Mouse (Mus musculus): ENCODE data around the gene Acsf2. TPM values are rescaled to one million over a fixed set of nuclear protein-coding genes. Genes with fewer than 3 reads are reported as not detected.
"Not testable (repeated sequence)": the region's sequence is repeated elsewhere in the genome, so short reads cannot be mapped to it uniquely, and the experiment has no call there.

Gene Acsf2
- 100 to 1,000 TPM; 143 to 171 TPM for total RNA-seq (2021)
- long read RNA-seq, experiment 1, transcript Acsf2-201 (16 exons, 3,154 nt): major isoform, 21 of 60 reads
- long read RNA-seq, experiment 1, partial matches to known transcripts: 36 of 60 reads
- long read RNA-seq, experiment 1, other reads (novel, unspliced or antisense): 3 of 60 reads
- long read RNA-seq, experiment 2, partial matches to known transcripts: 25 of 31 reads
- long read RNA-seq, experiment 2, other reads (novel, unspliced or antisense): 2 of 31 reads

DNA sequence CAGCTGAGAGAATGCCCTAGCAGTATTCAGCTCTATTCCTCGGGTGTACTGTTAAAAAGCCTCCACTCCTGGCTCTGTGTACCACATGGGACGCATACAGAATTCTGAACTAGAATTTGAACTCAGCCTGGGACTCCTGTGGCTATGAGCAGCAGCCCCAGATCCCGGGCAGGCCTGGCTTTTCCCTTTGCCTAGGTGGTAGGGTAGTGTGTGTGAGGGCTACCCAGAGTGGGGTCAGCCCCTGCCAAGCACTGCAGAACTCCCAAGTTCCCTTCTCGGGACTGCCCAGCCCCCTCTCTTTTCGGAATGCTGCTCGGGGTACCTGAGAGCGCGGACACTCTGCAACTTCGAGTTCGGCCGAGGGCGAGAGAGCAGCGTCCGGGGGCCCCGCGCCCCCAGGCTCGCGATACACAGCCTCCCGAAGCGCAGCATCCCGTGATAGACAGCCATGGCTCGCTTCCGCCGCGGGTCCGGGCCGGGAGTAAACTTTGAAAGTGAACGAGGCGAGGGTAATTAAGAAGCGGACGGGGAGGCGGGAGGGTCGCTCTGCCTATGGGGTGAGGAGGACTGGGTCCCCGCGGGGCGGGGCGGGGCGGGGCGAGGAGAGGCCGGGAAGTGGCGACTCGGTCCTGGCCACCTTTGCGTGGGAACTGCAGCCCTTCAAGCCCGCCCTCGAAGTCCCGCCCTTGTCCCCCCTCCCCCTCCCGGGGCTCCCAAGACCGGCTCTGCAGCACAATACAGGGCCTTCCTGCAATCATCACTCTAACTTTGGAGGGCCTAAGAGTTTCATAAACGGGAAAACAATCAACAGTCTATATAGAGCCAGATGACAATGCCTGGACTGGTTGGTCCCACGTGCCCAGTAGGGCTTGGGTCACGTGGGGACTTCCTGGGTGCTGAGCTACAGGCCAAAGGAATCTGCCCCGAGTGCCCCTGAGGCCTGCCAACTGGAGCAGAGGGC, at the start of gene Acsf2:
Gene Acsf2, minus strand, starts transcription at position 551 of the 961 bp plus-strand sequence.
- peak; percentile 79 to 82 for DNase-seq (ENCODE audit: low spot score in 2 of 2)

DNA sequence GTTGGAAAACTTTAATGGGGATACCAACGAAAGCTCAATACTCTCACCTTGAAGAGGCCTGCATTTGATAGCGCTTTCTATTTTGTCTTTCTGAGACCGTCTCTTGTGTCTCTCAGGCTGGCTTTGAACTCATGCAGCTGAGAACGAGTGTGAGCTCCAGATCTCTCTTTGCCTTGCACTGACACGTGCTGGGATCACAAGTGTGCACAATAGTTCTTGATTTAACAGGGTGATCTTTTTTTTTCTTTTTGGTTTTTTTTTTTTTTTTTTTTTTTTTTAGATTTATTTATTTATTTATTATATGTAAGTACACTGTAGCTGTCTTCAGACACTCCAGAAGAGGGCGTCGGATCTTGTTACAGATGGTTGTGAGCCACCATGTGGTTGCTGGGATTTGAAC, 49.6 kb upstream of the Acsf2 start:
- not testable (repeated sequence) for DNase-seq (ENCODE audit: low spot score in 2 of 2)

DNA sequence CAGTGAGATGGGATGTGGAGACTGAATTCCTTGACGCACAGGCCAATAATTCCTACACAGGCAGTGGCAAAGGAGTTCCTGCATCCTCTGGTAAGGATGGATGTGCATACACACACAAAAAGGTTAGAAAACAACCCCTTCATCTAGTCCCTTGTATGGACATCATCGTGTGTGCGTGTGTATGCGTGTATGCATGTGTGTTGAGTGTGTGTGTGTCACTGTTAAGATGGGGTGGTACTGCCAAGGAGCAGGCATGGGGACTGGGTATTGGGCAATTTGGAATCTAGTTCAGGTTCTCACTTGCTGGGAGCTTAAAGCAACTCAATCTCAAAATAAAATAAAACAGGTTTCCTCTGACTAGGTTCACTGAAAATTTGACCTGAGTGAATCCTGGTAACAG, 44.8 kb upstream of the Acsf2 start:
- no peak for DNase-seq (ENCODE audit: low spot score in 2 of 2)

DNA sequence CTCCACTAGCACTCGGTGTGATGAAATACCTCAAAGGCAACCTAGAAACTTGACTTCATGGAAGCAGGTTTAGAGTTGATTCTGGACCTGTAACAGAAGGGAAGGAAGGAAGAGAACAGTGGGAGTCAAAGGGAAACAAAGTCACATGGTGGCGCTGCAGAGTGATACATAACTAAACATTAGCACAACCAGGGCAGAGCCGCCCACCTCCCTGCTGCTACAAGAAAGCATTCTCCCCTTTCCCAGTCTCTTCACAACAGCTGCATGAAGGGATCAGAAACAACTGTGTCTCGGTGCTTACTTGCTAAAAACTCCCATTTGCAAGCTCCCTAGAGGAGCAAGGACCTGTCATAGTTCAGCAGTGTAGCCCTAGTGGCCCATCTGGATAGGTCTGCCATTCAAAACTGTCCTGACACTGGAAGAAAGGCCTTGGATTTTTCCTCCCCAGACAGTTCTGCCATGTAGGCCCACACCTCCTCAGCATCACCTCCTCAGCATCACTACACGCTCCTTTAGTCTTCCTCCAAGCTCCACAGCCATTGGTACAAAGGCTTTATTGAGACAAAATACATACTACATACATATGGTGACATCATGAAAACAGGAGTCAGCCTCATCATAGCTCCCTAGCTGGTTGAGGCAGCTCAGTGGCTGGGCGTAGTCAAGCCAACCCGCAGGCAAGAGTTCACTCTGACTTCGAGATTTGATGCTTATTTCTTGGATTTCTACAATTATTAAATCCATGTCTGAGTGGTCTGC, 43.0 kb upstream of the Acsf2 start:
- no peak for DNase-seq (ENCODE audit: low spot score in 2 of 2)

DNA sequence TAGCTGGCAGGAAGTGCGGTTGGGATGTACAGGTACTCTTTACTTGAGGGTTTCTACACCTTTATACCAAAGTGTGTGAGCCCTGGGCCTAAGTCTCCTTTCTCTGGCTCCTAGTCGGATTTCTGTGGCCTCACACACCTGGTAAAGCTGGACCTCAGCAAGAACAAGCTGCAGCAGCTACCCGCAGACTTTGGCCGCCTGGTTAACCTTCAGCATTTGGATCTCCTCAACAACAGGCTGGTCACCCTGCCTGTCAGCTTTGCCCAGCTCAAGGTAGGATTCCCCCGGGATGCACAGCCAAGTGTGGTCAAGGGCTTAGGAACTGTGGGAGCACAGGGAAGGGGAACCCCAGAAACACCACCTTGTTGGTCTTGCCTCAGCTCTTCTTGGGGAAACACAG, 32.8 kb upstream of the Acsf2 start:
- no peak for DNase-seq (ENCODE audit: low spot score in 2 of 2)

DNA sequence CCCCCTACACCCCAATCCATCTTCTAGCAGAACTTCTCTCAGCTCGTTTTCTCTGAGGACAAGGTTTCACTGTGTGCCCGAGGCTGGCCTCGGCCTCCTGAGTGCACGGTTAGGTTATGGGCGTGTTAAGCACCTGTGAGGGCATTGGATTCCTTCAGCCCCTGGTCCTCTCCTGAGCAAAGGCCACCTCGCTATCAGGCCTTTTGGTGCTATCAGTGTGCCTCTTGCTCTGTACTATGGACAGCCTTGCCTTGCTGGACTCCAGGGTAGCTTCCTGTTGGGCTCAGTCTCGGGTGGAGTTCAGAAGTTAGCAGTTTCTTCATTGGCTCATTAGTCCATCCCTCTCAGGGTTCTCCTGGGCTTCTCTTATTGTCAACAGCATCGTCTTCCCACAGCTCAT, 31.3 kb upstream of the Acsf2 start:
- no peak for DNase-seq (ENCODE audit: low spot score in 2 of 2)

DNA sequence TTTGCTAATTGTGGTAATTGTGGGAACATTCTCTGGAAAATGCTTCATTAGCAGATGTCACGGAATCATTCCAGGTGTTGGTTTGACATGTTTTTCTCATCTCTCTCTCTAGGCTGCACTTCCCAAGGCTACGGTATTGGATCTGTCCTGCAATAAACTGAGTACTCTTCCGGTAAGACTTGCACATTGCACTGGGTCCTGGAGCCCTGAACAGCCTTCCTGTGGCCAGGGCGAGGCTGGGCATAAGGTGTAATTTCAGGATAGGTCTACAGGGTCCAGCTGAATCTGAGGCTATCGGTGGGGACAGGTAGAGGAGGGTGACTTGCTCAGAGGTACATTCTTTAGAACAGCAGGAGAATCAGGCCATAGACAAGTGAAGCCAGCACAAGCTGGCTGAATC, 30.3 kb upstream of the Acsf2 start:
- no peak for DNase-seq (ENCODE audit: low spot score in 2 of 2)

DNA sequence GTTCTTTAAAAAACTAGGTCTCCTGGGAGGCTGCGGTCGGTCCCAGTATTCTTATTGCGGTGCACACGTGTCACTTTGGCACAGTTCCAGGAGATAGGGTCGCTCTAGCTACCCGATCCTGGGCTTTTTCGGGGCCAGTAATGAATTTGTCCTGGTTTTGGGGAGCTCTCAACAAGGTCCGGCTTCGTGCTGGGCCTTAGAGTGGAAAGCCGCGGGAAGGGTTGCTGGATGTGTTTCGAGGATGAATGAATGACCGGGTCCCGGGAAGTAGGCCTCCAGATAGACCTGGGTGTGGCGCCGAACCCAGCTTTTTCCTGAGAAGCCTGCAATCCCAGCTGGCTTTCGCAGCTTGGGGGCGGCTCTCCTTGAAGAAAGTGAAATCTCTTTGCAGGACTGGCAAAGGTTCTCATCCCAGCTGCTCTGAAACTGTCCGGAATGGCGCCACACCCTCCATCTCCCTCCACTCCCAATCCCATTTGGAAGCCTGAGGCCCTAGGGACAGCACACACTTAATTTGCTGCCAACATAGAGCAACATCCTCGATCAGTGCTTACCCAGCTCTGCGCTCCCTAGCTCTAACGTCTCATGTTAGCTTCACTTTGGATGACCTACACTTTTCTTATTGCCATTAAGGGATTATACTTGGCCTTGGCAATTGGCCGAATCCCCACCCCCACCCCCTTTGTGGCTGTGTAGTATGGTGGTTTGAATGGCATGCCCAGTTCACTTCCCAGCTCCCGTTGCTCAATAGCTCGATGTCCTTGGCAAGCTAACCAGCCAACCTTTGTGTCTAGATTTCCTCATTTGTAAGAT, 28.7 kb upstream of the Acsf2 start:
- peak; percentile 42 to 45 for DNase-seq (ENCODE audit: low spot score in 2 of 2)

DNA sequence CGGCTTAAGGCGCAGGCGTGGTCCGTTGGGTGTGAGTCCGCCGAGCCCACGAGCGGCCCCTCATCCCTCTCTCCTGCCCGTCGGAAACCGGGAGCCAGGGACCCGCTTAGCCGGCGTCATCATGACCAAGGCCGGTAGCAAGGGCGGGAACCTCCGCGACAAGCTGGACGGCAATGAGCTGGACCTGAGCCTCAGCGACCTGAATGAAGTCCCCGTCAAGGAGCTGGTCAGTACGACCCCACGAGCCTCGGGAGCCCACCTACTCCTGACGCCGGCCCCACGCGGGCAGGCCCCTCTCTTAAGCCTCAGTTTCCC, 28.2 kb upstream of the Acsf2 start:
- DNase-seq (ENCODE audit: low spot score in 2 of 2): no peak

DNA sequence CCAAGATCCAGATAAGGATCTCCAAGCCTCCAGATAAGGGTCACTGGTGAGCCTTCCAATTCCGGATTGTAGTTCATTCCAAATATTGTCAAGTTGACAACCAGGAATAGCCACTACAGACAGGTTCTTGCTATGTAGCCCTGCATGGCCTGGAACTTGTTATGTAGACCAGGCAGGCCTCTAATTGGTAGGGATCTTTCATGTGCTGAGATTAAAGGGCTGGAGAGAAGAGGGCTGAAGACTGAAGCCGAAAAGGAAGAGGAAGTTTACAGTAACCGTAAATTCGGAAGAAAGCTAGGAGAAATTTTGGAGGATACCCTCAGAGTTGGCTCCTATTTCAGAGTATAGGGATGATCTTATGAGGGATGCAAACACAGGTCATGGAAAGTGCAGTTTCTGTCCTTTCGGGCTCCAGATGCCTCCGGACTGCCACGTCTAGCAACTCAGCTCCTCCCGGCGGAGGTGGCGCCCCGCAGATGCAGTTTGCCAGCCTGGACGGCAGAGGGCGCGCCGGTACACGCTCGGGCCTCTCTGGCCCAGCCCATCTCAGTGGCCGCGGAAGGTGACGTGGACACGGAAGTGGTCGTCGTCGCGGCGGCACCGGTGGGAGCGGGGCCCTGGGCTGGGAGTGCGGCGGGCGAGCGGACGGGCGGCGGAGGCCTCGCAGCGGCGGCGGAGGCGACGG, 27.7 kb upstream of the Acsf2 start, which contains the start of gene Lrrc59:
Gene Lrrc59, plus strand, starts transcription at position 569 of the 685 bp plus-strand sequence.
- DNase-seq (ENCODE audit: low spot score in 2 of 2): peak; percentile 97 to 98

DNA sequence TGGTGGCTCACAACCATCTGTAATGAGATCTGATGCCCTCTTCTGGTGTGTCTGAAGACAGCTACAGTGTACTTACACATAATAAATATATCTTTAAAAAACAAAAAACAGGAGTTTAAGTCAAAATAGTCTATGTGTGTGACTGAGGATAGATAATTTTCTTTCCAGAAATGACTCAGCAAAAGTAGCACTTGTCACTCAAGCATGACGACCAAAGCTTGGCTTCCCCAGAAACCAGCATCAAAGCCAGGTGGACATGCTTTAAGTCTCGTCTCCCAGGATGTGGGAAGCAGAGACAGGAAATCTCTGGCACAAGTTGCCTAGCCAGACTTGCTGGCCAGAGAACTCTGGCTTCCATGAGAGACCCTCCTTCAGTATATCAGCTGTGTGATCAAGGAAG, 20.5 kb upstream of the Acsf2 start:
- DNase-seq (ENCODE audit: low spot score in 2 of 2): no peak

DNA sequence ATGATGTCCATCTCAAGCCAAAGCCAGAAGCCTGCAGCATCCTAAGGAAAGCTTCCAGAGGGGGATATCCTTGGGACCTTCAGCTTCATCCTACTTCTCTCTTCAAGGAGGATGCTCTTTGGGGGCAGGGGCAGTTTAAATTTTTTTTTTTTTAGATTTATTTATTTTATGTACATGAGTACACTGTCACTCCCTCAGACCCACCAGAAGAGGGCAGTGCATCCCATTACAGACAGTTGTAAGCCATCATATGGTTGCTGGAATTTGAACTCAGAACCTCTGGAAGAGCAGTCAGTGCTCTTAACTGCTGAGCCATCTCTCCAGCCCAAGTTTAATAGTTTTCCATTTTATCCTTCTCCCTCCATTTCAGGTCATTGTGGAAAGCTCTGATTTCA, 19.8 kb upstream of the Acsf2 start:
- DNase-seq (ENCODE audit: low spot score in 2 of 2): no peak

DNA sequence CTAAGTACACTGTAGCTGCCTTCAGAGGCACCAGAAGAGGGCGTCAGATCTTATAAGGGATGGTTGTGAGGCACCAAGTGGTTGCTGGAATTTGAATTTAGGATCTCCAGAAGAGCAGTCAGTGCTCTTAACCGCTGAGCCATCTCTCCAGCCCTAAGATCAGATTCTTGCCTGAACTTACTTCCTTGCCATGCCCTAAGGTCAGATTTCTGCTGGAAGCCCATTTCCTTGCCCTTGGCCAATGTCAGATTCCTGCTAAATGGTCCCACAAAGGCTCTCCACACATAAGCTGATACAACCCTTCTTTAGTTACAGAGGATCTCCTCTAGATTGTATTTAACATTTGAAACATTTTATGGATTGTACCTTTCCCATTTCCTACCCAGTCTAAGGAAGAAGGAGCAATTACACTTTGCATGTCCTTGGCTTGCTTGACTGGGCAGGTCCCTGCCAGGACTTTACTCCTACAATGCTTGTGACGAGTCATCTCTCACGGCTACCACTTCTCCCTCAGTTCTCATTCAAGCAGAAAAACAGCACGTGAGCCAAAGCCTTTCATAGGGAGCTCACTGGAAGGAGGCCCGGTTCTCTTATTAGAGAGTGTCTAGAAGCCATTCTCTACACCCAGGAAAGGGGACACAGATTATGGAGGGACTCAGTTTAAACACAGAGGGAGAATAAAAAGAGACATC, 19.2 kb upstream of the Acsf2 start:
- no peak for DNase-seq (ENCODE audit: low spot score in 2 of 2)

DNA sequence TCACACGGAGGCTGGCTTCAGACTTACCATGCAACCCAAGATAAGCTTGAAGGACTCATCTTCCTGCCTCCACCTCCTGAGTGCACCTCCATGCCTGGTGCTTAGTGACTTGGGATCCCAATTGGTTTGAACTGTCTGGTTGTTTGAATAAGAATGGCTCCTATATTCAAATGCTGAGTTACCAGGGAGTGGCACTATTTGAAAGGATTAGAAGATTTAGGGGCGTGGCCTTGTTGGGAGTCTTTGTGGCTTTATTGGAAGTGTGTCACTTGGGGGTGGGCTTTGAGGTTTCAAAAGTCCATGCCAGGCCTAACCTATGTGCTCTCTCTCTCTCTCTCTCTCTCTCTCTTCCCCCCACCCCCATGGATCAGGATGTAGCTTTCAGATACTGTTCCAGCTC, 16.0 kb upstream of the Acsf2 start:
- DNase-seq (ENCODE audit: low spot score in 2 of 2): no peak

DNA sequence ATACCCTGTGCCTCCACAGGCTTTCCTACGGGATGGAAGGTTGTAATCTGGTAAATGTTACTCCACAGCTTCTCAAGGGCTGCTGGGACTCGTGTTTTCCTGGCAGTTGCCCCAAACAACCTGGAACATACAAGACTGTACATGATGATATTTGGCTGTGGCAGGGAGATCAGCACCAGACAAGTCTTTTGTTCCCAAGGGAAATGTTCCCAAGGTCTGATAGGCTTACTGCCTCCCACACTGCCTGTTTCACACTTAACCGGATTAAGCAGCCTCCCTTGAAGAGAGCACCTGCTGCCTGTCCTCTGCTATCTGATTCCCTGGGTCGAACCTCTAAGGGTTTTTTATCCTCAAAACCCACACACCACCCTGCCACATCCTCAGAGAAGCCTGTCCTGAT, 13.8 kb upstream of the Acsf2 start:
- no peak for DNase-seq (ENCODE audit: low spot score in 2 of 2)

DNA sequence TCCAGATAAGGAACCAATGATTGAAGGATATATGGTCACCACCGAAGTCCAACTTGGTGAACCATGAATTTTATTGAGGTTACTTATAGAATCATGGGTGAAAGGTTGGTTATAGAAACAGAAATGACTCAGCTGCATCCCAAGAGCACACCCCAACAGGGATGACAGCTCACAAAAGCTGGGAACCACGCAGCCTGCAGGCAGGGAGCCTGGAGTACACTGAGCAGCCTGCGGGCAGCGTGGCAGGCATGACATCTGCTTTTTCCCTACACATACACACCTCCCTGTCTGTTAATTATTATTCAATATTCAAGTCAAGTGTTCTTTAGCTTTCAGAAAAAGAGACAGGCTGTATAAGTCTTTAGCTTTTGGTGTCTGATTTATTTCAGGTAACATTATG, 12.9 kb upstream of the Acsf2 start:
- no peak for DNase-seq (ENCODE audit: low spot score in 2 of 2)

DNA sequence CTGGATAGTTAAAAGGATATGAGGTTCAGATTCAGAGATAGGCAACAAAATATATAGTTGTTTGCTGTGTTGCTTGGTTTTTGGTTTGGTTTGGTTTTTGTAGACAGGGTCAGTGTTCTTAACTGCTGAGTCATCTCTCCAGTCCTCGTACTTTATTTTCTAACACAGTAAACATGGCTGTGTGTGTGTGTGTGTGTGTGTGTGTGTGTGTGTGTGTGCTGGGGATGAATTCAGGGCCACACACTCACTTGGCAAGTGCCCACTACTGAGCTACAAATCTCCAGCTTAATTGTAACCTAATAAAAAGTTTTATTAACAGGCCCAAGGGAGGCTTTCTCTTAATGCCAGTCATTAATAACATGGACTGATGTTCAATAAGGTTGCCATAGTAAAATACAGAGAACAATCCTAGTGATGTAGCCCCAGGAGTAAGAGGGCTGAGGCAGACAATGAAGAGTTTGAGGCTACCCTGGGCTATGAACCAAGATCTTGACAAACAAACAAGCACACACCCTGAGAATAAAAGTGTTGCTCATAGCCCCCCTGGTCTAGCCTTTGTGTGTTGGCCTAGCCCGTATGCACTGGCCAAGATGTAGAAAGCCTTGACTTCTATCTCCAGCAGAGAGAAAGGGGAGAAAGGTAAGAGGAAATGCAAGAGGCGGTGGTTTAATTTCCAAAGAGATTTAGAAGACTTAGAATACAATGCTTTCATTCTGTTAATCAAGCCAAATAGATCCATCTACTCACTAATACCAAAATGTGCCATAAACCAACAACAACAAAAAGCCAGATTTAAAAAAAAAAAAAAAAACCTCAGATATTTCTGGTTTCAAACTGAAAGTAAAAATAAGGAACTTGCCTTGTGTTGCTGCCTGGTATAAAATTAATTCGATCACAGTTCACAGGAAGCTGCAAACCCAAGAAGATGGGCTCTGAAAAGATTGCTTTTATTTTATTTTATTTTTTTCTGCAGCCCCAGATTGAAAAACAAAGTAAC, 9.4 kb upstream of the Acsf2 start:
- DNase-seq (ENCODE audit: low spot score in 2 of 2): no peak

DNA sequence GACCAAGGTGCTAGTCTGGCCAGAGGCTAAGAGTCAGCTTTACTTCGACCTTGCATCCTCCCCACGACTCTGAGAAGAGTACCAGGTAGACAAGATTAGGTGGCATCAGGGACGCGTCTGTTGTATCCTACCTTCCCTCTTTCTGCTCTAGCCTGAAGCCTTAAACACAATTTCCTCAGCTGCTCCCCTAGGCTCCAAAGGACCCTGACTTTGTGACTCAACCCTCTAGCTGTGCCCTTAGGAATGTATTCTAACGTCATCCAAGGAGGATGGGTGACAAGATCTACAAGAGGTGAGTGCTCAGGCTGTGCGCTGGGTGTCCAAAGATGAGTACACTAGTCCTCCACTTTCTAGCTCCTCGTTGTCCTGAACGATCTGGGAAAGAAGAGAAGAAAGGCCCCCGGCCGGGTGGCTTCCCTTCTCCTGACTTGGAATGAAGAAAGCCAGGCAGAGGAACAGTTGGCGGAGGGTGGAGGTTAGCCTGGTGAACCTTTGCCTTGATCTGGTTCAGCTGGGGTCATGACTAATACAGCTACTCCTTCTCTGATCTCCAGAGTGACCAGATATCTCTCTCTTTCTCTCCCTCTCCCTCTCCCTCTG, 785 bp upstream of the Acsf2 start:
- DNase-seq (ENCODE audit: low spot score in 2 of 2): peak in 1 of 2 experiments; percentile 49

Data from adrenal gland, adult 18-20 months (tissue).